Mouse (Mus musculus) CH12.LX (cell line): Measurements from ENCODE around the gene Gm47791. TPM values are rescaled to one million over a fixed set of nuclear protein-coding genes. Genes with fewer than 3 reads are reported as not detected.

ENCODE experiments used
- polyA plus RNA-seq: library from polyadenylated mRNA; unstranded; fragments of >175 nt; gene quantifications from 2 replicates; pipeline ENCODE4 v1.2.1, GENCODE M21; 2012; ENCODE audit warnings: low read depth; ENCODE audit not compliant: insufficient read length
- total RNA-seq, 2 experiments: library from RNA; depleted of rRNA; stranded (reverse); fragments of 300-350 nt in 1 of 2; fragments of >200 nt in 1 of 2; gene quantifications; 2 replicates each; pipeline ENCODE4 v1.2.3; 2012 to 2014

Gm47791 gene
- total and polyA plus RNA-seq, 3 experiments: not detected

Other genes with a start within 250 kb of the Gm47791 start
- under 0.01 TPM in 1 of 2 replicates, not detected in the other for gene Col4a4, start 184.4 kb downstream of the Gm47791 start, total RNA-seq (2012; rRNA removed)
- not detected in 2 replicates for gene Col4a4, start 184.4 kb downstream of the Gm47791 start, total RNA-seq (2014; rRNA removed)
- gene Col4a4, start 184.4 kb downstream of the Gm47791 start, polyA plus RNA-seq: 0.03 and 0.05 TPM in 2 replicates
- under 0.01 TPM in 1 of 2 replicates, not detected in the other for gene Col4a3, start 184.3 kb downstream of the Gm47791 start, total RNA-seq (2012; rRNA removed)
- gene Col4a3, start 184.3 kb downstream of the Gm47791 start, total RNA-seq (2014; rRNA removed): not detected in 2 replicates
- 0.07 TPM in 1 of 2 replicates, not detected in the other for gene Col4a3, start 184.3 kb downstream of the Gm47791 start, polyA plus RNA-seq
- 90.7 and 95.3 TPM in 2 replicates for gene Mff, start 46.4 kb downstream of the Gm47791 start, total RNA-seq (2012; rRNA removed)
- gene Mff, start 46.4 kb downstream of the Gm47791 start, total RNA-seq (2014; rRNA removed): 169 and 210 TPM in 2 replicates
- gene Mff, start 46.4 kb downstream of the Gm47791 start, polyA plus RNA-seq: 155 and 232 TPM in 2 replicates
- gene Tm4sf20, start 2.8 kb downstream of the Gm47791 start, total RNA-seq (2012; rRNA removed): not detected in 2 replicates
- gene Tm4sf20, start 2.8 kb downstream of the Gm47791 start, total RNA-seq (2014; rRNA removed): not detected in 2 replicates
- not detected in 2 replicates for gene Tm4sf20, start 2.8 kb downstream of the Gm47791 start, polyA plus RNA-seq
- 59.0 and 66.9 TPM in 2 replicates for gene Agfg1, start 68.2 kb upstream of the Gm47791 start, total RNA-seq (2012; rRNA removed)
- gene Agfg1, start 68.2 kb upstream of the Gm47791 start, total RNA-seq (2014; rRNA removed): 124 and 127 TPM in 2 replicates
- 94.0 and 106 TPM in 2 replicates for gene Agfg1, start 68.2 kb upstream of the Gm47791 start, polyA plus RNA-seq
- 0.17 TPM in 1 of 2 replicates, not detected in the other for gene A030005L19Rik, start 142.1 kb upstream of the Gm47791 start, total RNA-seq (2012; rRNA removed)
- gene A030005L19Rik, start 142.1 kb upstream of the Gm47791 start, total RNA-seq (2014; rRNA removed): not detected in 2 replicates
- 0.31 TPM in 1 of 2 replicates, not detected in the other for gene A030005L19Rik, start 142.1 kb upstream of the Gm47791 start, polyA plus RNA-seq
- gene A030014E15Rik, start 153.7 kb upstream of the Gm47791 start, total RNA-seq (2012; rRNA removed): not detected in 2 replicates
- gene A030014E15Rik, start 153.7 kb upstream of the Gm47791 start, total RNA-seq (2014; rRNA removed): not detected in 2 replicates
- not detected in 2 replicates for gene A030014E15Rik, start 153.7 kb upstream of the Gm47791 start, polyA plus RNA-seq
- gene Gm6217, start 160.2 kb upstream of the Gm47791 start, total RNA-seq (2012; rRNA removed): not detected in 2 replicates
- not detected in 2 replicates for gene Gm6217, start 160.2 kb upstream of the Gm47791 start, total RNA-seq (2014; rRNA removed)
- not detected in 2 replicates for gene Gm6217, start 160.2 kb upstream of the Gm47791 start, polyA plus RNA-seq
- not detected in 2 replicates for gene A030003K21Rik, start 172.1 kb upstream of the Gm47791 start, total RNA-seq (2012; rRNA removed)
- gene A030003K21Rik, start 172.1 kb upstream of the Gm47791 start, total RNA-seq (2014; rRNA removed): not detected in 2 replicates
- gene A030003K21Rik, start 172.1 kb upstream of the Gm47791 start, polyA plus RNA-seq: not detected in 2 replicates
- gene Gm7544, start 184.8 kb upstream of the Gm47791 start, total RNA-seq (2012; rRNA removed): not detected in 2 replicates
- gene Gm7544, start 184.8 kb upstream of the Gm47791 start, total RNA-seq (2014; rRNA removed): not detected in 2 replicates
- gene Gm7544, start 184.8 kb upstream of the Gm47791 start, polyA plus RNA-seq: not detected in 2 replicates
- not detected in 2 replicates for gene Gm47955, start 189.0 kb upstream of the Gm47791 start, total RNA-seq (2012; rRNA removed)
- gene Gm47955, start 189.0 kb upstream of the Gm47791 start, total RNA-seq (2014; rRNA removed): not detected in 2 replicates
- gene Gm47955, start 189.0 kb upstream of the Gm47791 start, polyA plus RNA-seq: not detected in 2 replicates
- gene Gm47959, start 229.3 kb upstream of the Gm47791 start, total RNA-seq (2012; rRNA removed): not detected in 2 replicates
- not detected in 2 replicates for gene Gm47959, start 229.3 kb upstream of the Gm47791 start, total RNA-seq (2014; rRNA removed)
- not detected in 2 replicates for gene Gm47959, start 229.3 kb upstream of the Gm47791 start, polyA plus RNA-seq